Mouse (Mus musculus): ENCODE data around the gene Gm20736.
"Not testable (repeated sequence)": the region's sequence is repeated elsewhere in the genome, so short reads cannot be mapped to it uniquely, and the experiment has no call there.

Gene Gm20736

GRCm38 (mm10) chrY:65377390-65377789 lies at the start of gene Gm20736:
Gene Gm20736 (plus strand): TSS chrY:65377690.
- not testable (repeated sequence) for DNase-seq

Measured in kidney, adult 11 months (tissue).